Comparison of ENCODE assay signal across 24 mouse cellular contexts in the genomic region with DNA sequence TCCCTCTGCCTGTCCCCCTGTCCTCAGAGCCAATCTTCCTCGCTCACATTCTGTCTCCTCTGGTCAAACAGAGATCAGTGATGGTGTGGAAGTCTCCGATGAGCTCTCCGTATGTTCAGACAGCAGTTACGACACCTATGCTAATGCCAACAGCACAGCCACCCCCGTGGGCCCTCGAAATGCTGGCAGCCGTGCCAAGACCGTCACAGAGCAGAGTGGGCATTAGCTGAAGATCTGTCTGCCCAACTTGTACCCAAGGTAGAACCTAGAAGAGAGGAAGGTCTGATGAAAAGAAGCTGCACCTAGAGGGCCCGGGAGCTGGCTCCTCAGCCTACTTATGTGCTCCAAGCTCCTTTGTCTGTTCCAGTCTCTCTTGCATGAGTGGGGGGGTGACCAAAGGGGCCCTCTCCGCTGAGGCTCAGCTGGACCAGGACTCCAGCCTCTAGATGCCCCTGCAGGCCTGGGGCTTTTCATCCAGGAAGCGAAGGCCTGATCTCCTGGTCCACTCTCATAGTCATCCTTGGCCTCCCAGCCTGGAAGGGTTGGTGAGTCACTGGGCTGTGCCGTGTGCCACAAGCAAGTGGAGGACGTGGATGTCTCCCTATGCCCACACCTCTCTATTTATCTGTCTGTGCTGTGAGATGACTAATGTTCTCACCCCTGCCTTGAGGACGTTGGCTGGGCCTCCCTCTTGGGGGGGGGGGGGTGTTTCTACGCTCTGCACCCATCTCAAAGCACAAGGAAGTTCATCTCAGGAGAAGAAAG. TPM values are rescaled to one million over a fixed set of nuclear protein-coding genes. Genes with fewer than 3 reads are reported as not detected.
DNase-seq lines count a peak whose midpoint lies in the region; ATAC-seq and TF ChIP-seq lines count a peak whose summit lies in the region.
"Had no signal": no experiment of that assay in that cellular context is flagged by ENCODE, and none has a peak within 500 bp of the region (broad histone marks: within the 10 kb centered on the region; RNA-seq: fewer than 3 reads in every experiment).

No protein-coding gene starts in this region.

- 89% methylated on average over 15 of the region's 15 CpGs for WGBS in embryonic facial prominence, embryonic 13.5 days
- 91% methylated on average over 15 of the region's 15 CpGs for WGBS in embryonic facial prominence, embryonic 10.5 days
- 74% methylated on average over 15 of the region's 15 CpGs for WGBS in liver, embryonic 12.5 days (ENCODE audit: insufficient replicate concordance)

- H3K9me3 ChIP-seq in embryonic facial prominence, embryonic 13.5 days = no peaks in the 10 kb centered on the region
- no peaks in the 10 kb centered on the region for H3K9me3 ChIP-seq in embryonic facial prominence, embryonic 10.5 days
- H3K9me3 ChIP-seq in liver, embryonic 12.5 days (replicated peaks) = no peaks in the 10 kb centered on the region
- H3K9me3 ChIP-seq: forebrain, embryonic 15.5 days; hindbrain, embryonic 10.5 days; intestine, embryonic 15.5 days; stomach, embryonic 15.5 days had no signal

- no peak for DNase-seq in embryonic facial prominence, embryonic 10.5 days (ENCODE audit: low spot score)
- no peak for DNase-seq in left cerebral cortex, adult 2 months (ENCODE audit: extremely low spot score in 1 of 2, low spot score in 2 of 2)
- DNase-seq in left cerebral cortex, postnatal 10 days (ENCODE audit: extremely low spot score in 1 of 2, low spot score in 2 of 2) = no peak
- peak; percentile 38 for DNase-seq in right cerebral cortex, postnatal 25 days
- DNase-seq in right cerebral cortex, postnatal 4 days = no peak
- no peak for DNase-seq in B cell, adult 2 months
- DNase-seq: cerebellum, adult 8-10 months; cerebellum, postnatal 36 days; gastrocnemius, postnatal 14 days; heart, adult 11 months; liver, postnatal 0 days; thymus, postnatal 4 days had no signal

- TF ChIP-seq CTCF in left cerebral cortex, adult 2 months (IDR thresholded peaks at IDR 0.05) = no peak

- no peak overlapping the region for H3K9ac ChIP-seq in embryonic facial prominence, embryonic 13.5 days
- H3K9ac ChIP-seq in liver, embryonic 12.5 days = no peak overlapping the region
- H3K9ac ChIP-seq: forebrain, embryonic 15.5 days; intestine, embryonic 15.5 days; liver, postnatal 0 days; stomach, embryonic 15.5 days had no signal

- peak; percentile 21; the same call in 1 of the 2 replicates for ATAC-seq in embryonic facial prominence, embryonic 13.5 days (ENCODE audit: insufficient number of reproducible peaks, insufficient read depth, low FRiP score, low TSS enrichment, low read depth)
- ATAC-seq in liver, embryonic 12.5 days = no peak
- ATAC-seq: forebrain, embryonic 15.5 days; hindbrain, embryonic 16.5 days; intestine, embryonic 15.5 days; liver, postnatal 0 days; lung, postnatal 0 days had no signal

- H3K4me2 ChIP-seq in embryonic facial prominence, embryonic 13.5 days = no peak overlapping the region
- H3K4me2 ChIP-seq in liver, embryonic 12.5 days = no peak overlapping the region
- H3K4me2 ChIP-seq: forebrain, embryonic 15.5 days; heart, embryonic 11.5 days; intestine, embryonic 15.5 days; midbrain, embryonic 11.5 days; stomach, embryonic 15.5 days had no signal

- H3K4me1 ChIP-seq in embryonic facial prominence, embryonic 13.5 days = peaks cover 2% of the 10 kb centered on the region
- H3K4me1 ChIP-seq in embryonic facial prominence, embryonic 10.5 days = no peaks in the 10 kb centered on the region
- no peaks in the 10 kb centered on the region for H3K4me1 ChIP-seq in liver, embryonic 12.5 days
- H3K4me1 ChIP-seq: intestine, embryonic 15.5 days had no signal

- H3K36me3 ChIP-seq in embryonic facial prominence, embryonic 13.5 days = peaks cover 23% of the 10 kb centered on the region
- peaks cover 23% of the 10 kb centered on the region for H3K36me3 ChIP-seq in embryonic facial prominence, embryonic 10.5 days (replicated peaks)
- no peaks in the 10 kb centered on the region for H3K36me3 ChIP-seq in liver, embryonic 12.5 days

- H3K27ac ChIP-seq in embryonic facial prominence, embryonic 13.5 days = no peak overlapping the region
- no peak overlapping the region for H3K27ac ChIP-seq in embryonic facial prominence, embryonic 10.5 days (replicated peaks)
- peak overlapping the region; percentile 82 for H3K27ac ChIP-seq in left cerebral cortex, adult 2 months
- H3K27ac ChIP-seq in liver, embryonic 12.5 days = no peak overlapping the region
- H3K27ac ChIP-seq: forebrain, embryonic 15.5 days; intestine, embryonic 15.5 days; macrophage; stomach, embryonic 15.5 days had no signal

- intact Hi-C loops in left cerebral cortex, adult 2 months (cut with DNase I) = loop anchor here (10.0 kb wide), 1 partner anchor 195 kb away; the partner anchor contains the start of gene Map6
- intact Hi-C loops in left cerebral cortex, postnatal 10 days (cut with DNase I) = loop anchor here (10.0 kb wide), 1 partner anchor 185 kb away; no protein-coding TSS in a partner anchor

- H3K27me3 ChIP-seq in embryonic facial prominence, embryonic 13.5 days = no peaks in the 10 kb centered on the region
- H3K27me3 ChIP-seq in embryonic facial prominence, embryonic 10.5 days (replicated peaks; ENCODE audit: low read depth, poor library complexity, severe bottlenecking) = no peaks in the 10 kb centered on the region
- H3K27me3 ChIP-seq in liver, embryonic 12.5 days (replicated peaks) = peaks cover 19% of the 10 kb centered on the region
- H3K27me3 ChIP-seq: forebrain, embryonic 15.5 days; intestine, embryonic 15.5 days; stomach, embryonic 15.5 days had no signal

- no peak overlapping the region for H3K4me3 ChIP-seq in embryonic facial prominence, embryonic 13.5 days
- H3K4me3 ChIP-seq in embryonic facial prominence, embryonic 10.5 days = no peak overlapping the region
- H3K4me3 ChIP-seq in left cerebral cortex, adult 2 months = no peak overlapping the region
- no peak overlapping the region for H3K4me3 ChIP-seq in liver, embryonic 12.5 days
- H3K4me3 ChIP-seq: forebrain, embryonic 15.5 days; hindbrain, embryonic 10.5 days; intestine, embryonic 15.5 days; stomach, embryonic 15.5 days had no signal

RNA-seq across cellular contexts. Expression of gene Klhl35, which starts 5.7 kb away (rescaled TPM):
- polyA plus RNA-seq in embryonic facial prominence, embryonic 13.5 days (2015; fragmentation: Nextera tagmentation; extraction: Ambion mirVana) = 0.61 and 0.84 TPM in 2 replicates
- polyA plus RNA-seq in embryonic facial prominence, embryonic 10.5 days (2016; fragmentation: Nextera tagmentation; extraction: Ambion mirVana) = 1.4 and 2.3 TPM in 2 replicates
- total RNA-seq in left cerebral cortex, adult 2 months (2021) = 1 to 10 TPM; 2.3 to 2.7 TPM
- total RNA-seq in left cerebral cortex, postnatal 10 days (2021) = 1 to 10 TPM; 1.4 to 2.6 TPM
- 0.14 and 0.32 TPM in 2 replicates for polyA plus RNA-seq in liver, embryonic 12.5 days (2016; fragmentation: Nextera tagmentation; extraction: Ambion mirVana)
- total RNA-seq: liver, adult 2 months had no signal
- polyA plus RNA-seq: macrophage had no signal

RNA-seq across cellular contexts. Expression of gene Rps3, which starts 23.5 kb away (rescaled TPM):
- polyA plus RNA-seq in embryonic facial prominence, embryonic 13.5 days (2015; fragmentation: Nextera tagmentation; extraction: Ambion mirVana) = 814 and 862 TPM in 2 replicates
- polyA plus RNA-seq in embryonic facial prominence, embryonic 10.5 days (2016; fragmentation: Nextera tagmentation; extraction: Ambion mirVana) = 769 and 805 TPM in 2 replicates
- total RNA-seq in left cerebral cortex, adult 2 months (2021) = 100 to 1,000 TPM; 223 to 241 TPM
- 100 to 1,000 TPM; 266 to 286 TPM for total RNA-seq in left cerebral cortex, postnatal 10 days (2021)
- 688 TPM in 2 replicates for polyA plus RNA-seq in liver, embryonic 12.5 days (2016; fragmentation: Nextera tagmentation; extraction: Ambion mirVana)
